Mouse (Mus musculus): ENCODE data around the gene Mybpc1.

GRCm38 (mm10) chr10:88524016-88524415 lies 80.9 kb downstream of the Mybpc1 start:
- TF ChIP-seq POLR2A (IDR thresholded peaks at IDR 0.05; ENCODE audit: low read depth, low read length) (no peak), CTCF (IDR thresholded peaks at IDR 0.05; ENCODE audit: extremely low read depth, insufficient read length, insufficient replicate concordance, low read depth, low read length) (no peak)

All from small intestine, adult 2 months (tissue).